Mouse (Mus musculus) lung, adult 2 months (tissue): ENCODE measurements around the gene 1700003F12Rik.

Source experiments
- CTCF ChIP-seq: fragments of 200-500 bp; IDR thresholded peaks from 2 replicates; pipeline ENCODE4 v1.5.1; 2011; ENCODE audit warnings: mild to moderate bottlenecking, low read length, control low read depth; ENCODE audit not compliant: insufficient read depth
- POLR2A ChIP-seq: fragments of 200-500 bp; IDR thresholded peaks from 2 replicates; pipeline ENCODE4 v1.6.1; 2011; ENCODE audit warnings: low read depth, mild to moderate bottlenecking, control low read depth, low read length, borderline replicate concordance; ENCODE audit errors: extremely low read depth

DNA sequence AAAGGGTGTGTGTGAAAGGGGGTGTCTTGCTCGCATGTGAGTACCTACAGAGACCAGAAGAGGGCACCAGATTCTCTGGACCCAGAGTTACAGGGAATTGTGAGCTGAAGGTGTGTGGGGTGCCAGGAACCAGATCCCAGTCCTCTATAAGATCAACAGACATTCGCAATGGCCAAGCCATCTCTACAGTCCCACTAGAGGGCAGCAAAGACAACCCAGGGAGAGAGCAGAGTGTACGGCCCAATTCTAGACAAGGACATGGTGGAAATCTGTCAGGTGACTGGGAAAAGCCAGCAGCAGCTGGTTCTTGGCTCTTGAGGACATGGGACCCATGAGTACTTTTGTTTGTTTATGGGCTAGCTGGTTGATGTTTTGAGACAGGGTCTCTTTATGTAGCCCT lies 46.1 kb downstream of the 1700003F12Rik start:
- TF ChIP-seq CTCF = peak; percentile 78
- no peak for TF ChIP-seq POLR2A
